Comparison of ENCODE assay signal across 19 mouse cellular contexts in the genomic region with DNA sequence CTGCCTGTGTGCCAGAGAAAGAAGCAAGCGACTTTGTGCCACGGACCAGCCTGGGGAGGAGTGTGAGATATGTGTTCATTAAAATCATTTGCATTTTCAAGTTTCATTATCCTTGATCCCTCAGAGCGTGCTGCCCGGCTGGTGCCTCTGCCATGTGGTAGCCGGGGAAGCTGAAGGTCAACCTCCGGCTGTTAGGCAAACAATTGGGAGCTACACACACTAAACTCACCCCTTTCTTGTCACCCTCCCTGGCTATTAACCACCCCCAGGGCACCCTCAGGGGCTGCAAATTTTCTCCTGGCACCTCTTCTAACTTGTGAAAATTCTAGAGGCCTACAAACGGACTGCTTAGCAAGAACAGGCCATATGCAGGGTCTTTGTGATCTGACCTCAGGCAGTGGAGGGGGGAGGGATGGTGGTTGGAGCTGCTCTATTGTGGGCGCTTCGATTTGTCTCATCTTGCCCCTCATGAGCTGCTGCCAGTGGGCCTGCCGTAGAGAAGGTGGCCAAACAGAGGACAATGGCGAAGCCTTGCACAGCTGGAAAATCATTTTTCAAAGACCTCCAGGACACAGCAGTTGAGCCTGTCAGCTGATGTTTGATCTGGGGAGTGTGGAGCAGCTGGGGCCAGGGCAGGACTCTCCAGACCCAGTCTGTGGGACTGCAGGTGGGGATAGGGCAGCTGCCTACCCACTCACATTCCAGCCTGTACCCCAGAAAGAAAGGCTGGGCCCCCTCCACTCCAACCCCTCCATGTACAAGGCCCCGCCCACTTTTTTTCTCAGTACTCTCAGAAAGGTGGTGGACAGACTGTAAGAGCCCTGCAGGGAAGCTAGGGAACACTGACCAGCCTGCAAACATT. TPM values are rescaled to one million over a fixed set of nuclear protein-coding genes. Genes with fewer than 3 reads are reported as not detected.
DNase-seq lines count a peak whose midpoint lies in the region; ATAC-seq lines count a peak whose summit lies in the region.
"Had no signal": no experiment of that assay in that cellular context is flagged by ENCODE, and none has a peak within 500 bp of the region (broad histone marks: within the 10 kb centered on the region; RNA-seq: fewer than 3 reads in every experiment).

No protein-coding gene starts in this region.

- H3K4me1 ChIP-seq in forebrain, embryonic 11.5 days (replicated peaks; ENCODE audit: control insufficient read depth, insufficient read depth, low read length), result peaks cover 4% of the 10 kb centered on the region; the same call in 1 of the 2 replicates
- peaks cover 15% of the 10 kb centered on the region for H3K4me1 ChIP-seq in hindbrain, embryonic 10.5 days (replicated peaks)
- peaks cover 12% of the 10 kb centered on the region for H3K4me1 ChIP-seq in midbrain, embryonic 10.5 days
- H3K4me1 ChIP-seq in neural tube, embryonic 14.5 days (ENCODE audit: control insufficient read depth, insufficient read depth, low read length), result no peaks in the 10 kb centered on the region

- H3K36me3 ChIP-seq in forebrain, embryonic 11.5 days (ENCODE audit: control insufficient read depth, insufficient read depth, low read length), result no peaks in the 10 kb centered on the region
- no peaks in the 10 kb centered on the region for H3K36me3 ChIP-seq in hindbrain, embryonic 10.5 days
- H3K36me3 ChIP-seq in midbrain, embryonic 10.5 days, result no peaks in the 10 kb centered on the region
- H3K36me3 ChIP-seq in neural tube, embryonic 14.5 days (ENCODE audit: control insufficient read depth, insufficient read depth, low read length), result no peaks in the 10 kb centered on the region

- H3K4me2 ChIP-seq in forebrain, embryonic 11.5 days (ENCODE audit: low read depth, low read length, severe bottlenecking), result no peak overlapping the region
- no peak overlapping the region for H3K4me2 ChIP-seq in neural tube, embryonic 14.5 days (ENCODE audit: low read depth, low read length)

- H3K9ac ChIP-seq in forebrain, embryonic 11.5 days (ENCODE audit: low read length), result no peak overlapping the region
- no peak overlapping the region for H3K9ac ChIP-seq in neural tube, embryonic 14.5 days (replicated peaks; ENCODE audit: low read depth, low read length)

- no peaks in the 10 kb centered on the region for H3K27me3 ChIP-seq in forebrain, embryonic 11.5 days (ENCODE audit: control insufficient read depth, insufficient read depth, low read length)
- H3K27me3 ChIP-seq in hindbrain, embryonic 10.5 days (ENCODE audit: insufficient read depth, poor library complexity, severe bottlenecking), result no peaks in the 10 kb centered on the region
- H3K27me3 ChIP-seq in midbrain, embryonic 10.5 days (ENCODE audit: low read depth, poor library complexity, severe bottlenecking), result no peaks in the 10 kb centered on the region
- no peaks in the 10 kb centered on the region for H3K27me3 ChIP-seq in neural tube, embryonic 14.5 days (ENCODE audit: control insufficient read depth, insufficient read depth, low read length)

- peak; percentile 55 for DNase-seq in forebrain, embryonic 11.5 days (ENCODE audit: low spot score)
- peak; percentile 56 for DNase-seq in hindbrain, embryonic 10.5 days (ENCODE audit: low spot score)
- DNase-seq in midbrain, embryonic 10.5 days (ENCODE audit: low spot score), result peak; percentile 23
- no peak for DNase-seq in gastrocnemius, postnatal 10 days
- DNase-seq in adrenal gland, postnatal 4 days (ENCODE audit: low spot score in 2 of 2), result no peak
- DNase-seq in thymus, adult 18-20 months, result no peak
- DNase-seq: heart, postnatal 36 days; kidney, adult 8-10 months; layer of hippocampus, adult 9-11 months; right cerebral cortex, postnatal 4 days; thymus, postnatal 4 days had no signal

- H3K27ac ChIP-seq in forebrain, embryonic 11.5 days (ENCODE audit: low read depth, low read length), result no peak overlapping the region
- peak overlapping the region; percentile 79 for H3K27ac ChIP-seq in hindbrain, embryonic 10.5 days
- H3K27ac ChIP-seq in midbrain, embryonic 10.5 days (replicated peaks), result peak overlapping the region; percentile 59
- H3K27ac ChIP-seq in neural tube, embryonic 14.5 days (ENCODE audit: low read depth, low read length), result no peak overlapping the region

- 49% methylated on average over 12 of the region's 12 CpGs for WGBS in forebrain, embryonic 11.5 days
- WGBS in hindbrain, embryonic 10.5 days, result 40% methylated on average over 12 of the region's 12 CpGs
- 68% methylated on average over 12 of the region's 12 CpGs for WGBS in midbrain, embryonic 10.5 days
- WGBS in neural tube, embryonic 14.5 days, result 42% methylated on average over 12 of the region's 12 CpGs

- no peaks in the 10 kb centered on the region for H3K9me3 ChIP-seq in forebrain, embryonic 11.5 days (ENCODE audit: control insufficient read depth, low read length)
- no peaks in the 10 kb centered on the region for H3K9me3 ChIP-seq in hindbrain, embryonic 10.5 days
- no peaks in the 10 kb centered on the region for H3K9me3 ChIP-seq in midbrain, embryonic 10.5 days (replicated peaks)
- no peaks in the 10 kb centered on the region for H3K9me3 ChIP-seq in neural tube, embryonic 14.5 days (ENCODE audit: control insufficient read depth, low read length)

- ATAC-seq in forebrain, embryonic 11.5 days (replicated peaks; ENCODE audit: low FRiP score), result peak; percentile 74
- 0 out of 2 replicates have a peak, but pooled peaks have one; percentile 14 for ATAC-seq in neural tube, embryonic 14.5 days (ENCODE audit: low read depth)
- ATAC-seq: Patski had no signal

- no peak overlapping the region for H3K4me3 ChIP-seq in forebrain, embryonic 11.5 days (ENCODE audit: low read depth, low read length)
- H3K4me3 ChIP-seq in hindbrain, embryonic 10.5 days, result no peak overlapping the region
- H3K4me3 ChIP-seq in midbrain, embryonic 10.5 days, result no peak overlapping the region
- H3K4me3 ChIP-seq in neural tube, embryonic 14.5 days (ENCODE audit: low read depth, low read length), result no peak overlapping the region
- H3K4me3 ChIP-seq: erythroblast, embryonic 14.5 days had no signal

RNA-seq across cellular contexts. Expression of gene Barhl2, which starts 44.9 kb away (rescaled TPM):
- polyA plus RNA-seq in forebrain, embryonic 11.5 days (2014; fragmentation: Nextera tagmentation; extraction: Ambion mirVana), result 7.0 and 7.9 TPM in 2 replicates
- 1.1 and 1.4 TPM in 2 replicates for polyA plus RNA-seq in hindbrain, embryonic 10.5 days (2016; fragmentation: Nextera tagmentation; extraction: Ambion mirVana)
- 4.4 and 5.3 TPM in 2 replicates for polyA plus RNA-seq in midbrain, embryonic 10.5 days (2016; fragmentation: Nextera tagmentation; extraction: Ambion mirVana)
- 2.6 and 2.7 TPM in 2 replicates for polyA plus RNA-seq in neural tube, embryonic 14.5 days (2014; fragmentation: Nextera tagmentation; extraction: Ambion mirVana)
- not detected for total RNA-seq in gastrocnemius, postnatal 10 days (2021)
- not detected for total RNA-seq in adrenal gland, postnatal 4 days (2021)
- total RNA-seq: gastrocnemius, adult 18-20 months; heart, adult 8-10 months; heart, postnatal 36 days; neutrophil, adult 5-6 weeks had no signal
- polyA plus RNA-seq: erythroblast, embryonic 14.5 days; liver, embryonic 16.5 days; Patski; stomach, embryonic 16.5 days had no signal

Comparison
In these comparisons a context has a peak if more than half of its experiments do, and no peak if none do; other contexts are left out.
1. DNase-seq: peak in forebrain, embryonic 11.5 days (single experiment), hindbrain, embryonic 10.5 days (single experiment) and midbrain, embryonic 10.5 days (single experiment); none in gastrocnemius, postnatal 10 days (single experiment), adrenal gland, postnatal 4 days (0 of 2) and thymus, adult 18-20 months (0 of 2).
2. H3K27ac ChIP-seq: peak in hindbrain, embryonic 10.5 days (single experiment) and midbrain, embryonic 10.5 days (single experiment); none in forebrain, embryonic 11.5 days (single experiment) and neural tube, embryonic 14.5 days (single experiment).